Mouse (Mus musculus) megakaryocyte, adult 5-6 weeks (primary cell): ENCODE measurements at regions not wholly inside any gene's neighbourhood (a gene's known extent, or its start where the extent isn't known, plus 50 kb on each side); places are given as distances from the start of the nearest gene placed in this dataset.
"Not testable (repeated sequence)": the region's sequence is repeated elsewhere in the genome, so short reads cannot be mapped to it uniquely, and the experiment has no call there.

ENCODE experiments used
- ATAC-seq: 2 replicates; pipeline ENCODE4 v1.8.0; 2016; ENCODE audit warnings: mild to moderate bottlenecking, inconsistent platforms; ENCODE audit not compliant: poor library complexity, severe bottlenecking

DNA sequence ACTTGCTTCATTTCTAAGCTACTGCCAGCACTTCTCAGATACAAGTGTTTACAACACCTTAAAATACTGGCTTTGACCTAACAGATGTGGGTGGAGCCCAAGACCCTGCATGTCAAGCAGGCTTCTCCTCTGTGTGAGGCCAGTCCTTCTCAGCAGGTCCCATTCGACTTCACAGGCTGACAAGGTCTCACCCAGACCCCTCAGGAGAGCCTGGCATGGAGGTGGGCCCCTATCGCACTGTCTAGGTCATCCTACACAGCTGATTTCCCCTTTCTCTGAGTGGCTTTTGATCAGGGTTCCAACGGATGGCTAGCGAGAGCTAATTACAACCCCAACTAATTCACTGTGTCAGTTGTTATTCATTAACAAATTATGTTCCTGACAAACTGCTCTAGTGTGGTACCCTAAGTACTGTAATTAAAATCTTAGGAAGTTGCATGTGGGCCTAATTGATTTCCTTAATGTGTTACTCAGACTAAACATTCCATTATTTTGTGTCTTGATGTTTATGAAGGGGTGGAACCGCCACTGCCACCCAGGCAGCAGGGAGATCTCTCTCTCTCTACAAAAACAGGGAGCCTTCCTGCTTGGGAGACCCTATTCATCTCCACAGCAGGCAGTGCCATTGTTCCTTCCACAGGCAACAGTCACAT, 73.4 kb upstream of the Rad23b start:
- no peak for ATAC-seq

GRCm38 (mm10) chr4:55279351-55279750, 70.5 kb upstream of the Rad23b start:
- not testable (repeated sequence) for ATAC-seq

GRCm38 (mm10) chr4:55280706-55281105, 69.1 kb upstream of the Rad23b start:
- ATAC-seq: no peak

GRCm38 (mm10) chr4:55281486-55282096, 68.3 kb upstream of the Rad23b start:
- ATAC-seq: no peak

GRCm38 (mm10) chr4:55282474-55282873, 67.4 kb upstream of the Rad23b start:
- no peak for ATAC-seq

DNA sequence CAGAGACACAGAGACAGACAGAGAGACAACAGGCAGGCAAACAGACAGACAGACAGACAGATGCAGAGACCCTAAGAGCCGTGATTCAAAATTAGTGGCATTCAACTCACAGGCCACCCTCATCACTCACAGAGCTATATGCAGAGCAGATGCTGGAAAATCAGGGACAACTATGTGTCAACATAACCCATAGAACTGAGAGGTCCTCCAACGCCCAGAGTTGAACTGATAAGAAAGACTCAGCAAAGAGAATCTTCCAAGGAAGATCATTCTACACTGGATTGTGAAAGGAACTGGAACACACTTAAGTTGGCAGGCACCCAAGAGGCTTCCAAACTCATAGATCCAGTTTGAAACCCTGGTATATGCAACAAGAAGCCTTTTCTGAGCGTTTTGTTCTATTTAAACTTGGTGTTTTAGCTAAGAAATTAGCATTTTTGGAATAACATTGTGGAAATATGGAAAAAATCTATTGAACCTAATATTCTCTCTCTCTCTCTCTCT, 65.1 kb upstream of the Rad23b start:
- ATAC-seq: no peak

DNA sequence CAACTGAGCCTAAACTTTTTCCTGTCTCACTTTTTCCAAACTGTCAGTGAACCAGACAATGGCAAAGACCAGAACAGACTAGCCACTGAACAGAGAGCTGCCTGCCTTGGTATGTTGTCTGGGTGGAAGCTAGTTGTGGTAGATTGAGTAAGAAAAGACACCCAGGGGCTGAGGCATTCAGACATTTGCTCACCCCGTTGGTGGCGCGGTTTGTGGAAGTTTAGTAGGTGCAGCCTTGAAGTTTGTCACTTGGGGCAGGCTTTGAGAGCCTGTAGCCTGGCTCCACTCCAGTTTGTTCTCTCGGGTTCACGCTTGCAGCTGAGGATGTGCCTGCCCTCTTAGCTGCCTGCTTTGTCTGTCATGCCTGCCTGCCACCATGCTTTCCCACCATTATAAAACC, 64.2 kb upstream of the Rad23b start:
- no peak for ATAC-seq

DNA sequence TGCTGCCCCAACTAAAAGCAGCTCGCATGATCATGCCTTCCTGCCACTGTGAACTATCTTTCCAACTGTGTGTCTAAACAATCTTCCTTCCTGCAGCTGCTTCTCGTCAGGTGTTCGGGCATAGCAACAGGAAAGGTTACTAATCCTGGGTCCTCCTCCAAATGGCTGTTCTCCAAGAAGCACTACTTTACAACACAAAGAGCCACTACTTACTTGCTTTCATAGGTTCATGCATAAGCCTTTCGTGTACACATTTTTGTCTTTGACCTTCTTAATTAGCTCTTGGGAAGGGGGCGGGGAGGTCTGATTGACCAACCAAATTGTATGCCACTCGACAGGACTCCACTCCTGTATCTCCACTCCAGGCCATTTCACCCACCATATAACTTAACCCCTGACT, 61.4 kb upstream of the Rad23b start:
- ATAC-seq: 0 out of 2 replicates have a peak, but pooled peaks have one; percentile 7

GRCm38 (mm10) chr4:55292277-55292676, 57.6 kb upstream of the Rad23b start:
- peak; percentile 45; the same call in 1 of the 2 replicates for ATAC-seq

GRCm38 (mm10) chr4:55292701-55293100, 57.1 kb upstream of the Rad23b start:
- ATAC-seq: no peak

DNA sequence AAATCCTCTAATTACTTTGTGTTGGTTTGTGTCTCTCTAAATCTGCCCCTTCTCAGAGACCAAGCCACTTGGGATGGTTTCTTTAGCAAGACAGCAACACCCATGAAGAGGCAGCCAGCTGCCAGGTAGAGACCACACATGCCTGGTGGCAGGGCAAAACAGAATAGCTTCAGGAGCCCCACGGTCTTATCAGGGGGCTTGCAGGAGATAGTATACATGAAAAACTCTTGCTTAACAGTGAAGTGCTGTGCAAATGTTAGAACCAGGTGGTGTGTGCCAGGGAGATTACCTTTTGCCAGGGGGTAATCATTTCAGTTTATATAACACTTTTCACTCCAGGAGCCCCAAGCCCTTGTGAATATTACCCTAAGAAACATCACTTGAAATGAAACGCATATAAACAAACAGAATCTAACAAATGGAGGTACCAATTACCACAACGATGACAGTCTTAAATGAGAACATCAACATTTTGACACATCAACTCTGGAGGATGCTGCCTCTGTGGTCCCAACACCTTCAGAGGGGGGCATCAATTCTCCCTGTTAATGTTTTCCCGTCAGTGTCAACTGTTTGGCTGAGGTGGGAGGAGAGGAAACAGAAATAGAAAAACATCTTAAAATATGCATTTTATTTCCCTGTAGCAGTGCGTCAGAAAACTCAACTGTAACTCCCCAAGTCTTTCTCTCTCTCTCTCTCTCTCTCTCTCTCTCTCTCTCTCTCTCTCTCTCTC, 56.3 kb upstream of the Rad23b start:
- no peak for ATAC-seq

GRCm38 (mm10) chr4:55294255-55294687, 55.6 kb upstream of the Rad23b start:
- no peak for ATAC-seq

DNA sequence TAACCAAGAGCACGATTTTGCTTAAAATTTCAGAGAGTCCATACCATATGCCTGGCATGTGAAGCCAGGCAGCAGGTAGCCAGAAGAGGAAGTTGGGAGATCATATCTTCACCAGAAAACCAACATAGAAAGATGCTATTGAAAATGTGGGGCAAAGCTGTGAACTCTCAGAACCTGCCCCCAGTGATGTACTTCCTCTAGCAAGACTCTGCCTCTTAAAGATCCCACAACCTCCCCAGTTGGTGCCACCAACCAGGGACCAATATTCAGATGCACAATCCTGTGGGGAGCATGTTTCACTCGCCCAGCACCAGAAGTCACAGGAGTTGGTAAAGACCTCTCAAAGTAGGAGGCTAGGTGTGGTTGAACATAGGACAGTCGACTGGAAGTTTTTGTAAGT, 52.0 kb upstream of the Rad23b start:
- no peak for ATAC-seq
